Mouse (Mus musculus): ENCODE measurements at regions not wholly inside any gene's neighbourhood (a gene's known extent, or its start where the extent isn't known, plus 50 kb on each side); places are given as distances from the start of the nearest gene placed in this dataset.
A peak's percentile ranks its signal among the peaks of the same experiment; 100 is the strongest.

GRCm38 (mm10) chr11:6785471-6785870, 52.0 kb downstream of the Gm11983 start:
- no peak for DNase-seq

GRCm38 (mm10) chr11:6782826-6783225, 54.6 kb downstream of the Gm11983 start:
- no peak for DNase-seq

DNA sequence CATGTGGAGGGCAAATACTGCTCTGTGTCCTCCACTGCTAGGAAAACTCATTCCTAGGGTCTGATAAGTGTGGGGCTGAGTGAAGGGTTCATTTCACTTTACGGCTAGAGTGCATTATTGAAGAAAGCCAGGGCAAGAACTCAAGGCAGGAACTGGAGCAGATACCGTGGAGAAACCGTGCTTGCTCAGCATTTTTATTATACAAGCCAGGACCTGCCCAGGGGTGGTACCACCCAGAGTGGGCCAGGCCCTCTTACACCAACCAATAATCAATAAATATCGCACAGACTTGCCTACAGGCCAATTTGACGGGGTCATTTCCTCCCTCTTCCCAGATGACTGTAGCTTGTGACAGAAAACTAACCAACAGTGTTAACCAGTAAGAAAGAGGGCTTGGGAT, 57.7 kb downstream of the Gm11983 start:
- DNase-seq = no peak

DNA sequence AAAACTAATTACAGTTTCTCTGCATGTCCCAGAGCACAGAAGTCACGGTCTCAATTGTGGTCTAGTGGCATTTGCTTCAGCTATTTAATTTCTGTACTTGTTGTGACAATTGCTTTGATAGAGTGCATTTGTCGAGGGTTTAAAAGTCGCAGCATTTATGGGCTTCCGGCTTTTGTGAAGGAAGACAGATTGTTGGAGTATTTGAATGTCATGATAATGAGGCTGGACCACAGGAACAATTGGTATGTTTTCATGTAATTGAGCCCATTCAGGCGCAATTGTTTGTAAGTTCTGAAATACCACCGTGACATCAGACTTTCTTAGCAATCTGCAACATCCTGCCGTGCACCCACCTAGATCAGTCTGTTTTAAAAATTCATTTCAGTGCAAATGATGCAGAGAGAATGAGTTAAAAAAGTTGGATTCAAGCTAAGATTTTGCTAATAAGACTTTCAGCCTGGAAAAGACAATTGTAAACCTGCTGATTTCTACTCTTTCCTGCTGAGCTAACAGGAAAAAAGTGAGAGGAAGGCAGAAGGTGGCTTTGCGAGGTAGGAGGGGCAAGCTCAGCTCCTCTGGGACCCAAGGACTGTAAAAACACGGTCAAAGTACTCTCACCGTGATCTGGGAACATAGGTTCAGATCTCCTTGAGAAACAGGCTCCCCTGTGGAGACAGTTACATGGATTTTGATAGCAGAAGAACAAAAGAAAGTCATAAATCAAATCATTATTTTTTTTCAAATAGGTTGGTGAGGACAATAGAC, 58.7 kb downstream of the Gm11983 start:
- no peak for DNase-seq

- no peak for DNase-seq
These were observed 59.9 kb downstream of the Gm11983 start for GRCm38 (mm10) chr11:6777566-6777965.

DNA sequence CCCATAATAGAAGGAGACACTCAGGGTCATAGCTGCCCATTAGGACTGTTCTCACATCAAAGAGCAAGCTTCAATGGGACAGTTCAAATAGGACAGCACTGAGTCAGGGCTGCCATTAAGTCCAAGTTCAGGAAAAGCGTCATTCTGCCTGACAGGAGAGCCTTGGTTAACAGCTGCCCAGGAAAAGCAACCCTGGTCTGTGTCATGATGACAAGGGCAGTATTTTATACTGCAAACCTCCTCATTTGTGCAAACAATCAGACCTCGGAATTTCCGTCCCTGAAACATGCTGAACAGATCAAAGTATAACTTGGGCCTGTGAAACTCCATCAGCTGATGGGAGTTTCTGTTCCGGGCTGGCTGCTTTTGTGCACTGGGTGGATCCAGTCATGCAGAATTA, 62.8 kb downstream of the Gm11983 start:
- DNase-seq = no peak

- DNase-seq = no peak
These were observed 63.5 kb downstream of the Gm11983 start for GRCm38 (mm10) chr11:6773951-6774350.

DNA sequence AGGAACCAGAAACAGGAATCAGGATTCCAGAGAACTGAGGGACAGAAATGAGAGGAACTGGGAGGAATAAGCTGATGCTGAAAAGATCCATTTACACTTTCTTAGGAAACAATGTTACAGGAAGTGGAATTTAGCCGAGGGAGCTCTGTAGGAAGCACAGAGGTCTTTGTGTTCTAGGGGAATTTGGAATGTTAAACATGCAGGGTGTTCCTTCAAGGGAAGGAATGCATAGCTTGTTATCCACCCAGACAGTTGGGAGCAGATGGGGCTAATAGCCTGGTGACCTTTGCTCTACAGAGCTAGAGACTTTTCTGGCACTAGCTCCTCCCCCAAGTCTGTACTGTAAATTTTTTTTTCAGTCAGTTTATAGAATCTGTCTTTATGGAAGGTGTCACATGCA, 64.1 kb downstream of the Gm11983 start:
- DNase-seq = no peak

- no peak for DNase-seq
These were observed 68.1 kb downstream of the Gm11983 start for GRCm38 (mm10) chr11:6769437-6769765.

DNA sequence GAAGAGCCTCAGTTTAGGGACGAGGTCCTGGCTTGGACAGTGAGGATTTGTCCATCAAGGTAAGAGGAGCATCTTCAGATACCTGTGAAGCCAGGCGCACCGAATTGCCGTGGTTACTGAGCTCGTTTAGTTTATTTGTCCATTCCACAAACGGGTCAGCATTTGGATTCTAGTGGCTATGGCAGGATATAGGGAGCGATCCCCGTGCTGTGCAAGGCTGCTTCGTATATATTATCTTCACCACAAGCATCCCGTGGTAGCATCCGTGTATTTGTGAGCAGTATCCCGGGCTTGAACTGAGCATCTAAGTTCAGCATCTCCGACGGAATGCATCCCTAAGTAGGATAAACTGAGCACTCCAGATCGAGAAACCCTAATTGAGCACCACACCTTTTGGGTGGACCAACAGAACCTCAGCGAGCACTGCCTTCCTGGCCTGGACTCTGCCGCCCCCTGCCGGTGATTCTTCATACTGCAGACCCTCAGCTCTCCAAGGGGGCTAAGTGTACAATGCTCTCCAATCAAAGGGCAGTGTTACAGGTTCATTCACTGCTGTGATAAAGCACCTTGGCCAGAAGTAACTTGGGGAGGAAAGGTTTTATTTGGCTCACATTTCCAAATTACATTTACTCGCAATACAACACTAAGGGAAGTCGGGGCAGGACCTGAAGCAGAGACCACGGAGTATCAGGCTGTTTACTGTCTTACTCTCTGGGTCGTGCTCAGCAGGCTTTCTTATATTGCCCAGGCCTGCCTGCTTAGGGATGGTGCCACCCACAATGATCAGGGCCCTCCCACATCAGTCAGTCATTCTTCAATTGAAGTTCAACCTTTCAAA, 68.6 kb downstream of the Gm11983 start:
- peak; percentile 82 for DNase-seq

- no peak for DNase-seq
These were observed 70.7 kb downstream of the Gm11983 start for GRCm38 (mm10) chr11:6766725-6767124.

GRCm38 (mm10) chr11:6765333-6765957, 72.0 kb downstream of the Gm11983 start:
- no peak for DNase-seq

- DNase-seq = no peak
These were observed 73.3 kb downstream of the Gm11983 start for GRCm38 (mm10) chr11:6764186-6764585.

- no peak for DNase-seq
These were observed 74.5 kb downstream of the Gm11983 start for GRCm38 (mm10) chr11:6763001-6763400.

GRCm38 (mm10) chr11:6761876-6762628, 75.4 kb downstream of the Gm11983 start:
- no peak for DNase-seq

DNA sequence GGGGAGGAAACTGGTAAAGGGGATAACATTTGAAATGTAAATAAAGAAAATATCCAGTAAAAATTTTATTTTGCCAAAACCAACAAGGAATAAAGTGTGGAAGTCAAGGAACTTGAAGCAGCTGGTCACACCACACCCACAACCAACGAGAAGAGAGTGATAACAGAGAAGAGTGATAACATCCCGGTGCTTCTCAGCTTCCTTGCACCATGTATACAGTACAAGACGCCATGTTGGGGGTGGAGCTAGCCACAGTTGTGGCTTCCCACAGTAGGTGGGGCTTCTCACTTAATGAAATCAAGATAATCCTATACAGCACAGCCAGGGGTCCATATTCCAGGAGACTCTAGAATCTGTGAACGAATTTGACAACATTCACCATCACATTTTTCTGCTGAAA, 77.9 kb downstream of the Gm11983 start:
- DNase-seq = no peak

GRCm38 (mm10) chr11:6739439-6739838, 81.1 kb downstream of the Ramp3 start:
- no peak for DNase-seq

- no peak for DNase-seq
These were observed 80.3 kb downstream of the Ramp3 start for GRCm38 (mm10) chr11:6738581-6738980.

DNA sequence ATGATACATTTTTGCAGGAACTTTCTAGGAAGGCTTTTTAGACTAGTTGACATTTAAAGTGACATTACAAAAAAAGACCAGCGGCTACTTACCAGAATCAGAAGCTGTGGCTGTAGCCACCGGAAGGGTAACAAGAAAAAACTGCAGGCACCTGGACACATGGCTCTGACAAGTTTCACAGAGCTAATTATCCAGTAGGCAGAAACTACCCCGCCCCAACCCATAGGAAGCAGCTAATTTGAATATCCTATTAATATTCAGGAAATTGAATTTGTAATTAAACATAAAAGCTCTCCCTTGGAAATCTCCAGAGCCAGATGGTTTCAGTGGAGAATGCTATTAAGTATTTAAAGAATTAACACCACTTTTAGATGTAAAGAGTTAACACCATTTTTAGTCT, 79.8 kb downstream of the Ramp3 start:
- no peak for DNase-seq

DNA sequence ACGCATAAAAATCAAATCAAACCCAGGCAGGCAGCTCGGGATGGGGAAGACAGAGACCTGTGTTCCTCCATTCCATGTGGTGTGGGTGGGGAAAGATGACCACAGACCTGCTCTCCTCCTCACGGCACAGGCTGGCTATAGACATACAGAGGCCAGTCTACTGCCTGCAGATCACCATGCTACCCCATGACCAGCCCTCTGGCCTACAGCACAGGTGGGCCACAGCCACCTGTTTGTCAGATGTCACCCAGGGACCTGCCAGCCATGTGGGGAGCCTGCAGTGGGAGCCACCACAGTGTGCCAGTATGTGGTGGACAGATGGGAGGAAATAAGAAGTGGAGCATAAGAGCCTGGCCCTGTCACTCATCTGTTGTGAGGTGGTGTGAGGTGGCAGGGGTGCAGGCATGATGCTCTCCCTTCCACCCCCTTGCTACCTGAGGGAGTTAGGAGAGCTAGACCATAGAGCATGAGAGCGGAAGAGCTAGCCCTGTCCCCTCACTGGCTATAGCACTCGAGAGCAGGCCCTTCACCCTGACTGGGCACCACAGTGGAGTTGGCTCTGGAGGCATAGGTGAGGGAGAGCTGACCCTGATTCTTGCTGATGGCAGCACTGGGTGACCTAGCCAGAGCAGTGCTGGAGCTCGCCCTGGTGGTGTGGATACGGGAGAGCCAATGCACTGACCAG, 76.6 kb downstream of the Ramp3 start:
- DNase-seq = no peak

DNA sequence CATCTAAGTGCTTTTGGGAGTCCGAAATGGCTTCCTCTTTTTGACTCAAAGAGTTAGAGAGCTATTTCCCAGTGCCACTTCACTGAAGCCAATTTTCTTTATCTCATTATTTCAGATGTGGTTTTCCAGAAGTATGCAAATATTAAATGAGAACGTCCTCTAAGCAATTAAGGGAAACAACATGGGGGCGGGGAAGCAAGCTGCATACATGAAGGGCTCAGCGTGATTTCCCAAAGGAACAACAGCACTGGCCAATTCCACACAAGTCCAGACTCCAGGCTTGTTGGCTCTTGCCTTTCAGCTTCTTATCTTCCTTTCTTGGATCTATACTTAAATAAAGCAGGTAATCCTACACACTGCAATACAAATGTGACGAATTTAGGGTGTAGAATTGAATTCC, 73.2 kb downstream of the Ramp3 start:
- no peak for DNase-seq
